Mouse (Mus musculus) hindbrain, postnatal 0 days (tissue): ENCODE measurements around the gene Slc4a10. TPM values are rescaled to one million over a fixed set of nuclear protein-coding genes. Genes with fewer than 3 reads are reported as not detected.

Experiments
- ATAC-seq: fragments of 200-750 bp; cut with Nextera tagmentation; 2 replicates; pipeline ENCODE4 v1.8.0; 2017; ENCODE audit warnings: mild to moderate bottlenecking, moderate TSS enrichment, moderate library complexity
- DNase-seq: peaks from one replicate; pipeline ENCODE4 v3.0.0-alpha.2; 2015; ENCODE audit warnings: low spot score
- H3K27ac ChIP-seq: fragments of 300-500 bp; sonication (generic); 2 replicates; pipeline ENCODE4 v1.5.1; 2014; ENCODE audit warnings: mild to moderate bottlenecking
- H3K27me3 ChIP-seq: fragments of 300-500 bp; sonication (generic); 2 replicates; pipeline ENCODE4 v1.6.1; 2014; ENCODE audit warnings: low read length, mixed read lengths; ENCODE audit not compliant: insufficient read depth
- H3K36me3 ChIP-seq: fragments of 300-500 bp; sonication (generic); 2 replicates; pipeline ENCODE4 v1.6.1; 2014; ENCODE audit warnings: low read length, mixed read lengths; ENCODE audit not compliant: insufficient read depth
- H3K4me1 ChIP-seq: fragments of 300-500 bp; sonication (generic); 2 replicates; pipeline ENCODE4 v1.6.1; 2014; ENCODE audit warnings: antibody characterized with exemption, low read length, mixed read lengths; ENCODE audit not compliant: insufficient read depth
- H3K4me2 ChIP-seq: fragments of 300-500 bp; sonication (generic); 2 replicates; pipeline ENCODE4 v1.6.1; 2014; ENCODE audit warnings: low read depth, mild to moderate bottlenecking, low read length, moderate library complexity, mixed read lengths
- H3K4me3 ChIP-seq: fragments of 300-500 bp; sonication (generic); 2 replicates; pipeline ENCODE4 v1.5.1; 2014; ENCODE audit warnings: low read length
- H3K9ac ChIP-seq: fragments of 300-500 bp; sonication (generic); replicated peaks from 2 replicates; pipeline ENCODE4 v1.6.1; 2014; ENCODE audit warnings: mild to moderate bottlenecking, low read length, moderate library complexity, mixed read lengths
- H3K9me3 ChIP-seq: fragments of 300-500 bp; sonication (generic); 2 replicates; pipeline ENCODE4 v1.6.1; 2016; ENCODE audit warnings: low read length, mixed read lengths
- CTCF ChIP-seq: IDR thresholded peaks from 2 replicates; pipeline ENCODE4 v1.5.1; 2016; ENCODE audit warnings: antibody characterized with exemption, control low read depth, low read depth
- WGBS: fragments of 180-500 bp; shearing (Covaris S2); extraction: QIAGEN DNeasy Blood & Tissue Kit; methylation state at CpG from one replicate; pipeline ENCODE4 v1.1.7; 2014; 5-methylcytosine and 5-hydroxymethylcytosine counted together
- polyA plus RNA-seq: library from polyadenylated mRNA; unstranded; fragments of >200 nt; fragmentation: Nextera tagmentation; extraction: Ambion mirVana; gene quantifications from 2 replicates; pipeline ENCODE4 v1.2.1, GENCODE M21; 2015
- total RNA-seq: library from RNA; depleted of rRNA; stranded (reverse); fragments of >200 nt; gene quantifications from 2 replicates; pipeline ENCODE4 v1.2.3, GENCODE M21; 2014; rRNA removed

The Slc4a10 gene
- total and polyA plus RNA-seq, 2 experiments from 2014 or later, result 26.8 to 74.4 TPM

DNA sequence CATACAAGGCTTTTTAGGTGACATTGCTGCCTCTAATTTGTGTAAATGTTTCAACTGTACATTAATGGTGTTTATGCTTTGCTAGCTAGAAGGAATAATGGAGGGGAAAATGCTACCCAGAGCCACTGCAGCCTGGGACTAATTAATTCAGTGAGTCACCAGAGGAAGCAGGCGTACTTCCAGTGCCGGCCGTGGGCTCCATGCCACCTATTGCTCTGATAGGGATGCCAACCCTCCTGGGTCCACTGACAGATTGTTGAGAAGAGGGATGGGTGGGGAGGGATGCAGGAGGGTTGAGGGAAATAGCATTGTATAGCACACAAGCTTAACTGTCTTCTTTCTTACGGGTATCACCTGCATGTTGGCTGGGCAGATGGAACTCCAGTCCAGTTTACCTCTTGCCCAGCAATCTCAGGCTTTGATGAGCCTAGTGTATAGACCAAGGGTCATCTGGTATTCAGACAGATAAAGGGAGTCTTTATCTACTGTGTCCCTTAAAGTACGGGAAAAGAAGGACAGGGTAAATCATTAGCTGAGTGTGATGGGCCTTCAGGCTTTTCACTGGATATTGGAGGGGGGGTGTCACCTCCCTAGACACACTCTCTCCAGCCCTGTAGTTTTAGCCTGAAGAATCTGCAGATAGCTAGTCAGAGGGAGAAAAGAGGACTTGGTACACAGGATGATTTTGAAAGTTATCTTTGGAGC is 322.2 kb downstream of the Slc4a10 start:
- DNase-seq (no peak), ATAC-seq (no peak)
- no peaks in the 10 kb centered on the region for H3K9me3 ChIP-seq
- no peak overlapping the region for H3K27ac ChIP-seq
- no peak overlapping the region for H3K9ac ChIP-seq
- H3K4me3 ChIP-seq, result no peak overlapping the region
- no peaks in the 10 kb centered on the region for H3K4me1 ChIP-seq
- TF ChIP-seq CTCF, result no peak
- no peak overlapping the region for H3K4me2 ChIP-seq
- WGBS, result 57% methylated on average over 5 of the region's 5 CpGs
- H3K36me3 ChIP-seq, result no peaks in the 10 kb centered on the region
- H3K27me3 ChIP-seq, result no peaks in the 10 kb centered on the region

DNA sequence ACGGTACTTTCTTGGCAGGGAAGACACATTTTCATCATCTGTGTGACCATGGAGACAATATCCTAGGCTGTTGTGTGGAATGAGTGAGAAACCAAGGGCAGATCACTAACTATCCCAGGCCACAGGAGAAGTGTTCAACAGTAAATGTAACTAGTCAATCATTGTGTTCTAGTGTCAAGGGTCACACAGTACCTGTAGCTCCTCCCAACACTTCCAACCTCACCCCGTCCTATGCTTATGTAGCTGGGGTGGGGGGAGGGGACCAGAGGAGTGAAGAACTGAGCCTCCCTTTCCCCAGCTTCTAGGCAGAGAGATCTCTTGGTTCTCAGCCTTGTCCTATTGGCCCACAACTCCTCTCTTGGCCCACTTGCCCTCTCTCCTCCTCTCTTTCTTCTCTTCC is 323.8 kb downstream of the Slc4a10 start:
- DNase-seq, result no peak
- TF ChIP-seq CTCF, result no peak
- WGBS, result 27% methylated on average over 2 of the region's 2 CpGs

DNA sequence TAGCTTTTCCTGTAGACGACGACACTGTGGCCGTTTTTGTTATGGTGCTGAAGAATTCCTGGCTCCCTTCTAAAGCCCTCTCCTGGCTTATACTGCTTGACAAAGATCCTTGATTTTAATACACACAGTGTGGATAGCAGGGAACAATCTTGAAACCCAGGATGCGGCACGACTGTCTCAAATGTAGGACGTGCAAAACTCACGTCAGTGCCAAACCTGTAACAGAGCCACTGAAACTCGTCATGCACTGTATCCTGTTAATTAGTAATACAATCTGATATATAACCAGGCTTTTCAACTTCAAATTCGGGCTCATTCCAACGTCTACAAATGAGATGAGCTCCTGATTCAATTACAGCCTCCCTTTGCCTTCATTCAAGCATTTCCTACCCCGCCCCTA is 327.4 kb downstream of the Slc4a10 start:
- no peaks in the 10 kb centered on the region for H3K27me3 ChIP-seq
- no peak for TF ChIP-seq CTCF
- H3K9me3 ChIP-seq, result no peaks in the 10 kb centered on the region
- no peak for ATAC-seq
- no peak overlapping the region for H3K4me3 ChIP-seq
- no peaks in the 10 kb centered on the region for H3K4me1 ChIP-seq
- H3K9ac ChIP-seq, result no peak overlapping the region
- H3K36me3 ChIP-seq, result no peaks in the 10 kb centered on the region
- 73% methylated on average over 11 of the region's 11 CpGs for WGBS
- H3K4me2 ChIP-seq, result no peak overlapping the region
- DNase-seq, result no peak
- H3K27ac ChIP-seq, result no peak overlapping the region

More for the DNA sequence above, 323.8 kb downstream of the Slc4a10 start:
- no peak overlapping the region for H3K27ac ChIP-seq
- H3K27me3 ChIP-seq, result no peaks in the 10 kb centered on the region
- H3K4me2 ChIP-seq, result no peak overlapping the region
- no peak overlapping the region for H3K4me3 ChIP-seq
- no peaks in the 10 kb centered on the region for H3K36me3 ChIP-seq
- no peaks in the 10 kb centered on the region for H3K9me3 ChIP-seq
- no peak for ATAC-seq
- no peak overlapping the region for H3K9ac ChIP-seq
- H3K4me1 ChIP-seq, result no peaks in the 10 kb centered on the region

Other genes with a start within 250 kb of the Slc4a10 start
- gene Tbr1, start 243.5 kb upstream of the Slc4a10 start, total RNA-seq, result 0.58 and 1.1 TPM in 2 replicates
- 0.48 and 0.50 TPM in 2 replicates for gene Tbr1, start 243.5 kb upstream of the Slc4a10 start, polyA plus RNA-seq